Mouse (Mus musculus) heart, embryonic 16.5 days (tissue): ENCODE data around the gene Fam243. TPM values are rescaled to one million over a fixed set of nuclear protein-coding genes. Genes with fewer than 3 reads are reported as not detected.
A peak's percentile ranks its signal among the peaks of the same experiment; 100 is the strongest.

Source experiments
- ATAC-seq: fragments of 200-750 bp; cut with Nextera tagmentation; replicated peaks from 2 replicates; pipeline ENCODE4 v1.8.0; 2017; ENCODE audit warnings: moderate number of reproducible peaks; ENCODE audit not compliant: insufficient read depth, low FRiP score; ENCODE audit errors: extremely low read depth
- H3K27ac ChIP-seq: fragments of 300-500 bp; sonication (generic); 2 replicates; pipeline ENCODE4 v1.5.1; 2014; ENCODE audit warnings: mild to moderate bottlenecking, low read length, control low read depth, moderate library complexity
- H3K27me3 ChIP-seq: fragments of 300-500 bp; sonication (generic); 2 replicates; pipeline ENCODE4 v1.6.1; 2014; ENCODE audit warnings: low read length, mixed read lengths; ENCODE audit not compliant: control insufficient read depth, insufficient read depth
- H3K36me3 ChIP-seq: fragments of 300-500 bp; sonication (generic); 2 replicates; pipeline ENCODE4 v1.6.1; 2014; ENCODE audit not compliant: control insufficient read depth, insufficient read depth
- H3K4me1 ChIP-seq: fragments of 300-500 bp; sonication (generic); 2 replicates; pipeline ENCODE4 v1.6.1; 2014; ENCODE audit warnings: low read length, mixed read lengths; ENCODE audit not compliant: control insufficient read depth, insufficient read depth
- H3K4me2 ChIP-seq: fragments of 300-500 bp; sonication (generic); 2 replicates; pipeline ENCODE4 v1.6.1; 2014; ENCODE audit warnings: low read depth, mild to moderate bottlenecking, control low read depth, low read length
- H3K4me3 ChIP-seq: fragments of 300-500 bp; sonication (generic); 2 replicates; pipeline ENCODE4 v1.5.1; 2014; ENCODE audit warnings: mild to moderate bottlenecking, control low read depth, low read length
- H3K9ac ChIP-seq: fragments of 300-500 bp; sonication (generic); 2 replicates; pipeline ENCODE4 v1.6.1; 2014; ENCODE audit warnings: low read length, control low read depth
- H3K9me3 ChIP-seq: fragments of 300-500 bp; sonication (generic); replicated peaks from 2 replicates; pipeline ENCODE4 v1.6.1; 2016; ENCODE audit warnings: low read length; ENCODE audit not compliant: control insufficient read depth
- WGBS: fragments of 180-500 bp; shearing (Covaris S2); extraction: QIAGEN DNeasy Blood & Tissue Kit; methylation state at CpG from one replicate; pipeline ENCODE4 v1.1.7; 2014; 5-methylcytosine and 5-hydroxymethylcytosine counted together
- polyA plus RNA-seq: library from polyadenylated mRNA; unstranded; fragments of >200 nt; fragmentation: Nextera tagmentation; extraction: Ambion mirVana; gene quantifications from 2 replicates; pipeline ENCODE4 v1.2.1, GENCODE M21; 2015

The Fam243 gene
- polyA plus RNA-seq = 0.05 TPM in 1 of 2 replicates, not detected in the other

- no peak within 1 kb of the TSS for H3K4me3 ChIP-seq
- no peak for ATAC-seq
- 88% methylated on average over 8 of the region's 8 CpGs for WGBS
- H3K4me1 ChIP-seq = no peaks in the 10 kb centered on the region
- H3K9ac ChIP-seq = no peak within 1 kb of the TSS
- no peaks in the 10 kb centered on the region for H3K27me3 ChIP-seq
- 0 out of 2 replicates have a peak, but pooled peaks cover 3% of the 10 kb centered on the region for H3K9me3 ChIP-seq
- H3K36me3 ChIP-seq = no peaks in the 10 kb centered on the region
- H3K4me2 ChIP-seq = no peak within 1 kb of the TSS
- no peak within 1 kb of the TSS for H3K27ac ChIP-seq
Measured at GRCm38 (mm10) chr16:92321341-92321740, at the start of gene Fam243. Fam243 (minus strand) TSS chr16:92321441.

- ATAC-seq = 0 out of 2 replicates have a peak, but pooled peaks have one; percentile 29
- Histone ChIP-seq H3K4me2 (no peak overlapping the region), H3K9me3 (no peaks in the 10 kb centered on the region), H3K9ac (0 out of 2 replicates have a peak overlapping the region, but pooled peaks have one; percentile 35), H3K36me3 (no peaks in the 10 kb centered on the region), H3K4me3 (no peak overlapping the region), H3K4me1 (peaks cover 32% of the 10 kb centered on the region), H3K27ac (peak overlapping the region; percentile 46), H3K27me3 (no peaks in the 10 kb centered on the region)
- 39% methylated on average over 2 of the region's 2 CpGs for WGBS
Measured at GRCm38 (mm10) chr16:92369260-92369659, 48.0 kb upstream of the Fam243 start.

- no peak overlapping the region for H3K9ac ChIP-seq
Measured at GRCm38 (mm10) chr16:92365477-92365876, 44.2 kb upstream of the Fam243 start.

GRCm38 (mm10) chr16:92360711-92361110 is 39.5 kb upstream of the Fam243 start:
- Histone ChIP-seq H3K9ac (no peak overlapping the region), H3K27me3 (peaks cover 3% of the 10 kb centered on the region; the same call in 1 of the 2 replicates), H3K4me1 (peaks cover 32% of the 10 kb centered on the region), H3K36me3 (no peaks in the 10 kb centered on the region), H3K9me3 (no peaks in the 10 kb centered on the region), H3K4me3 (no peak overlapping the region), H3K27ac (no peak overlapping the region), H3K4me2 (no peak overlapping the region)
- WGBS = 69% methylated on average over 7 of the region's 7 CpGs
- ATAC-seq = no peak

More at GRCm38 (mm10) chr16:92365477-92365876, 44.2 kb upstream of the Fam243 start:
- Histone ChIP-seq H3K4me2 (no peak overlapping the region), H3K4me3 (no peak overlapping the region), H3K9me3 (no peaks in the 10 kb centered on the region), H3K27ac (no peak overlapping the region), H3K4me1 (peaks cover 21% of the 10 kb centered on the region), H3K36me3 (no peaks in the 10 kb centered on the region), H3K27me3 (peaks cover 3% of the 10 kb centered on the region; the same call in 1 of the 2 replicates)
- ATAC-seq = no peak
- WGBS = 42% methylated on average over 7 of the region's 7 CpGs

- WGBS = 39% methylated on average over 9 of the region's 9 CpGs
- Histone ChIP-seq H3K9me3 (no peaks in the 10 kb centered on the region), H3K4me2 (peak within 1 kb of the TSS; percentile 66), H3K4me1 (peaks cover 45% of the 10 kb centered on the region), H3K27me3 (peaks cover 3% of the 10 kb centered on the region; the same call in 1 of the 2 replicates), H3K4me3 (peak within 1 kb of the TSS; percentile 48), H3K27ac (peak within 1 kb of the TSS; percentile 74), H3K36me3 (no peaks in the 10 kb centered on the region), H3K9ac (peak within 1 kb of the TSS; percentile 76)
- no peak for ATAC-seq
Measured at GRCm38 (mm10) chr16:92359229-92359628, 38.0 kb upstream of the Fam243 start, which contains the start of gene Kcne1. Kcne1 (minus strand) TSS chr16:92359468.

- peak; percentile 65 for ATAC-seq
- H3K9me3 ChIP-seq = no peaks in the 10 kb centered on the region
- H3K4me2 ChIP-seq = peak overlapping the region; percentile 66
- peaks cover 3% of the 10 kb centered on the region; the same call in 1 of the 2 replicates for H3K27me3 ChIP-seq
- peak overlapping the region; percentile 74 for H3K27ac ChIP-seq
- H3K4me1 ChIP-seq = peaks cover 45% of the 10 kb centered on the region
- peak overlapping the region; percentile 76 for H3K9ac ChIP-seq
- peak overlapping the region; percentile 48 for H3K4me3 ChIP-seq
- WGBS = 19% methylated on average over 9 of the region's 9 CpGs
- H3K36me3 ChIP-seq = no peaks in the 10 kb centered on the region
Measured at GRCm38 (mm10) chr16:92358734-92359133, 37.5 kb upstream of the Fam243 start.

- Histone ChIP-seq H3K9me3 (no peaks in the 10 kb centered on the region), H3K36me3 (no peaks in the 10 kb centered on the region), H3K27me3 (peaks cover 3% of the 10 kb centered on the region; the same call in 1 of the 2 replicates), H3K4me2 (peak overlapping the region; percentile 66), H3K4me3 (peak overlapping the region; percentile 48), H3K9ac (peak overlapping the region; percentile 41), H3K4me1 (peaks cover 45% of the 10 kb centered on the region), H3K27ac (peak overlapping the region; percentile 91)
- ATAC-seq = no peak
- WGBS = 81% methylated on average over 10 of the region's 10 CpGs
Measured at GRCm38 (mm10) chr16:92357566-92357965, 36.3 kb upstream of the Fam243 start.

- peaks cover 45% of the 10 kb centered on the region for H3K4me1 ChIP-seq
- peak overlapping the region; percentile 91 for H3K27ac ChIP-seq
- 48% methylated on average over 9 of the region's 9 CpGs for WGBS
- H3K9ac ChIP-seq = peak overlapping the region; percentile 69
- ATAC-seq = peak; percentile 43
- peak overlapping the region; percentile 66 for H3K4me2 ChIP-seq
- peak overlapping the region; percentile 5; the same call in 1 of the 2 replicates for H3K4me3 ChIP-seq
- no peaks in the 10 kb centered on the region for H3K9me3 ChIP-seq
- peaks cover 3% of the 10 kb centered on the region; the same call in 1 of the 2 replicates for H3K27me3 ChIP-seq
- H3K36me3 ChIP-seq = no peaks in the 10 kb centered on the region
Measured at GRCm38 (mm10) chr16:92357023-92357422, 35.8 kb upstream of the Fam243 start.

GRCm38 (mm10) chr16:92355982-92356381 is 34.7 kb upstream of the Fam243 start:
- no peak for ATAC-seq
- Histone ChIP-seq H3K9ac (peak overlapping the region; percentile 69), H3K4me2 (peak overlapping the region; percentile 66), H3K9me3 (no peaks in the 10 kb centered on the region), H3K4me1 (peaks cover 45% of the 10 kb centered on the region), H3K36me3 (no peaks in the 10 kb centered on the region), H3K27me3 (no peaks in the 10 kb centered on the region; the same call in 1 of the 2 replicates), H3K27ac (peak overlapping the region; percentile 91), H3K4me3 (0 out of 2 replicates have a peak overlapping the region, but pooled peaks have one; percentile 5)
- 34% methylated on average over 11 of the region's 11 CpGs for WGBS
